Mouse (Mus musculus) cerebellum, postnatal 10 days (tissue): Measurements from ENCODE around the gene Srsf1.
"Not testable (repeated sequence)": the region's sequence is repeated elsewhere in the genome, so short reads cannot be mapped to it uniquely, and the experiment has no call there.

Experiments
- DNase-seq, 2 experiments: peaks; one replicate each; pipeline ENCODE4 v3.0.0; 2021; ENCODE audit warnings: mixed read lengths in 2 of 2

The Srsf1 gene

GRCm38 (mm10) chr11:88044314-88044713, 2.9 kb upstream of the Srsf1 start:
- no peak for DNase-seq

- DNase-seq = not testable (repeated sequence)
Observed at GRCm38 (mm10) chr11:88045159-88045558, 2.0 kb upstream of the Srsf1 start.

- no peak for DNase-seq
Observed at GRCm38 (mm10) chr11:88045878-88046277, 1.3 kb upstream of the Srsf1 start.

GRCm38 (mm10) chr11:88046323-88046937, 743 bp upstream of the Srsf1 start:
- peak; percentile 25 to 41 for DNase-seq

GRCm38 (mm10) chr11:88047871-88048531, 828 bp downstream of the Srsf1 start:
- DNase-seq = peak; percentile 85 to 86

GRCm38 (mm10) chr11:88048961-88049670, 1.9 kb downstream of the Srsf1 start:
- no peak for DNase-seq

- DNase-seq = no peak
Observed at GRCm38 (mm10) chr11:88049732-88050131, 2.6 kb downstream of the Srsf1 start.

GRCm38 (mm10) chr11:88052638-88053037, 5.5 kb downstream of the Srsf1 start:
- DNase-seq = no peak

GRCm38 (mm10) chr11:88053821-88054220, 6.6 kb downstream of the Srsf1 start:
- peak; percentile 27 to 34 for DNase-seq

GRCm38 (mm10) chr11:88054589-88054988, 7.4 kb downstream of the Srsf1 start:
- peak; percentile 65 to 75 for DNase-seq

GRCm38 (mm10) chr11:88055777-88056176, 8.6 kb downstream of the Srsf1 start:
- no peak for DNase-seq

GRCm38 (mm10) chr11:88057788-88058187, 10.6 kb downstream of the Srsf1 start:
- no peak for DNase-seq

GRCm38 (mm10) chr11:88059141-88059540, 12.0 kb downstream of the Srsf1 start:
- DNase-seq = peak; percentile 60 to 72

- peak in 1 of 2 experiments; percentile 20 for DNase-seq
Observed at GRCm38 (mm10) chr11:88061892-88062625, 14.9 kb downstream of the Srsf1 start.

- no peak for DNase-seq
Observed at GRCm38 (mm10) chr11:88065732-88066131, 18.6 kb downstream of the Srsf1 start.

- DNase-seq = peak; percentile 23 to 42
Observed at GRCm38 (mm10) chr11:88067191-88067585, 20.0 kb downstream of the Srsf1 start.

GRCm38 (mm10) chr11:88067586-88068410, 20.6 kb downstream of the Srsf1 start, which contains the start of gene Vezf1:
Gene Vezf1, plus strand, starts transcription at chr11:88068279.
- DNase-seq = peak; percentile 89

- DNase-seq = peak; percentile 66
Observed at GRCm38 (mm10) chr11:88068411-88069245, 21.5 kb downstream of the Srsf1 start.

- no peak for DNase-seq
Observed at GRCm38 (mm10) chr11:88069246-88069570, 22.0 kb downstream of the Srsf1 start.

- DNase-seq = no peak
Observed at GRCm38 (mm10) chr11:88070392-88070791, 23.2 kb downstream of the Srsf1 start.

GRCm38 (mm10) chr11:88071113-88071512, 23.9 kb downstream of the Srsf1 start:
- DNase-seq = no peak
